Mouse (Mus musculus) limb, embryonic 15.5 days (tissue): Measurements from ENCODE around the gene Hsd3b7. TPM values are rescaled to one million over a fixed set of nuclear protein-coding genes. Genes with fewer than 3 reads are reported as not detected.
"Not testable (repeated sequence)": the region's sequence is repeated elsewhere in the genome, so short reads cannot be mapped to it uniquely, and the experiment has no call there.

Experiments
- ATAC-seq: fragments of 200-750 bp; cut with Nextera tagmentation; 2 replicates; pipeline ENCODE4 v1.8.0; 2017; ENCODE audit warnings: low read depth, moderate TSS enrichment; ENCODE audit not compliant: insufficient number of reproducible peaks, low FRiP score, low TSS enrichment
- H3K27ac ChIP-seq: fragments of 300-500 bp; sonication (generic); 2 replicates; pipeline ENCODE4 v1.5.1; 2015; ENCODE audit warnings: moderate library complexity, mild to moderate bottlenecking, inconsistent platforms
- H3K27me3 ChIP-seq: fragments of 300-500 bp; sonication (generic); 2 replicates; pipeline ENCODE4 v1.6.1; 2015; ENCODE audit warnings: inconsistent platforms
- H3K36me3 ChIP-seq: fragments of 300-500 bp; sonication (generic); 2 replicates; pipeline ENCODE4 v1.6.1; 2015; ENCODE audit warnings: inconsistent platforms
- H3K4me1 ChIP-seq: fragments of 300-500 bp; sonication (generic); 2 replicates; pipeline ENCODE4 v1.6.1; 2015; ENCODE audit warnings: inconsistent platforms
- H3K4me2 ChIP-seq: fragments of 300-500 bp; sonication (generic); 2 replicates; pipeline ENCODE4 v1.6.1; 2015; ENCODE audit warnings: mild to moderate bottlenecking, inconsistent platforms
- H3K4me3 ChIP-seq: fragments of 300-500 bp; sonication (generic); 2 replicates; pipeline ENCODE4 v1.5.1; 2015; ENCODE audit warnings: mild to moderate bottlenecking, inconsistent platforms
- H3K9ac ChIP-seq: fragments of 300-500 bp; sonication (generic); 2 replicates; pipeline ENCODE4 v1.6.1; 2015; ENCODE audit warnings: inconsistent platforms
- H3K9me3 ChIP-seq: fragments of 300-500 bp; sonication (generic); 2 replicates; pipeline ENCODE4 v1.6.1; 2016; ENCODE audit warnings: inconsistent platforms
- WGBS: fragments of 180-500 bp; shearing (Covaris S2); methylation state at CpG from one replicate; pipeline ENCODE4 v1.1.7; 2015; 5-methylcytosine and 5-hydroxymethylcytosine counted together
- polyA plus RNA-seq: library from polyadenylated mRNA; unstranded; fragments of >200 nt; fragmentation: Nextera tagmentation; extraction: Ambion mirVana; gene quantifications from 2 replicates; pipeline ENCODE4 v1.2.1, GENCODE M21; 2015

The Hsd3b7 gene
- polyA plus RNA-seq, 1 experiment from 2014 or later: 18.7 TPM

- Histone ChIP-seq H3K9me3 (no peaks in the 10 kb centered on the region), H3K4me3 (peak overlapping the region; percentile 64), H3K27ac (peak overlapping the region; percentile 75), H3K9ac (peak overlapping the region; percentile 61), H3K27me3 (no peaks in the 10 kb centered on the region), H3K4me2 (peak overlapping the region; percentile 72), H3K4me1 (peaks cover 24% of the 10 kb centered on the region), H3K36me3 (peaks cover 4% of the 10 kb centered on the region; the same call in 1 of the 2 replicates)
- no peak; the same call in 1 of the 2 replicates for ATAC-seq
- WGBS: 68% methylated on average over 11 of the region's 11 CpGs
Observed at GRCm38 (mm10) chr7:127823236-127824171, 23.1 kb downstream of the Hsd3b7 start.

GRCm38 (mm10) chr7:127824176-127824871 lies 23.9 kb downstream of the Hsd3b7 start, which contains the start of the genes Stx4a and Stx1b:
Gene Stx4a (plus strand): TSS chr7:127824294.
Gene Stx1b (minus strand): TSS chr7:127824549.
- Histone ChIP-seq H3K36me3 (peaks cover 3% of the 10 kb centered on the region; the same call in 1 of the 2 replicates), H3K9me3 (no peaks in the 10 kb centered on the region), H3K4me3 (peak within 1 kb of the TSS; percentile 64), H3K9ac (peak within 1 kb of the TSS; percentile 61), H3K4me1 (peaks cover 24% of the 10 kb centered on the region), H3K27ac (peak within 1 kb of the TSS; percentile 75), H3K27me3 (no peaks in the 10 kb centered on the region), H3K4me2 (peak within 1 kb of the TSS; percentile 72)
- peak; percentile 49 for ATAC-seq
- 5% methylated on average over 23 of the region's 38 CpGs for WGBS

- H3K27ac ChIP-seq: no peak overlapping the region
- no peaks in the 10 kb centered on the region for H3K27me3 ChIP-seq
- no peak for ATAC-seq
- 76% methylated on average over 2 of the region's 2 CpGs for WGBS
- no peak overlapping the region for H3K9ac ChIP-seq
- H3K9me3 ChIP-seq: no peaks in the 10 kb centered on the region
- H3K4me1 ChIP-seq: no peaks in the 10 kb centered on the region
- H3K36me3 ChIP-seq: no peaks in the 10 kb centered on the region
- no peak overlapping the region for H3K4me3 ChIP-seq
- no peak overlapping the region for H3K4me2 ChIP-seq
Observed at GRCm38 (mm10) chr7:127835550-127835949, 35.1 kb downstream of the Hsd3b7 start.

GRCm38 (mm10) chr7:127837473-127837872 lies 37.1 kb downstream of the Hsd3b7 start:
- H3K9me3 ChIP-seq: no peaks in the 10 kb centered on the region
- no peaks in the 10 kb centered on the region for H3K36me3 ChIP-seq
- H3K9ac ChIP-seq: no peak overlapping the region
- no peaks in the 10 kb centered on the region for H3K27me3 ChIP-seq
- 91% methylated on average over 5 of the region's 5 CpGs for WGBS
- peaks cover 6% of the 10 kb centered on the region for H3K4me1 ChIP-seq
- no peak overlapping the region for H3K4me3 ChIP-seq
- no peak overlapping the region for H3K27ac ChIP-seq
- no peak overlapping the region for H3K4me2 ChIP-seq
- ATAC-seq: no peak

GRCm38 (mm10) chr7:127837878-127838277 lies 37.5 kb downstream of the Hsd3b7 start:
- not testable (repeated sequence) for H3K27me3 ChIP-seq, H3K9ac ChIP-seq, ATAC-seq, H3K9me3 ChIP-seq, H3K4me3 ChIP-seq, H3K4me1 ChIP-seq, H3K27ac ChIP-seq, H3K4me2 ChIP-seq, H3K36me3 ChIP-seq
- WGBS: 78% methylated on average over 4 of the region's 4 CpGs

GRCm38 (mm10) chr7:127840031-127840430 lies 39.6 kb downstream of the Hsd3b7 start:
- H3K4me2 ChIP-seq: 0 out of 2 replicates have a peak overlapping the region, but pooled peaks have one; percentile 90
- WGBS: 88% methylated on average over 2 of the region's 2 CpGs
- H3K4me3 ChIP-seq: not testable (repeated sequence)

GRCm38 (mm10) chr7:127840886-127841285 lies 40.5 kb downstream of the Hsd3b7 start:
- peaks cover 12% of the 10 kb centered on the region for H3K4me1 ChIP-seq
- no peaks in the 10 kb centered on the region for H3K9me3 ChIP-seq
- H3K36me3 ChIP-seq: peaks cover 21% of the 10 kb centered on the region
- no peaks in the 10 kb centered on the region for H3K27me3 ChIP-seq
- peak overlapping the region; percentile 82 for H3K4me3 ChIP-seq
- no peak; the same call in 1 of the 2 replicates for ATAC-seq
- H3K4me2 ChIP-seq: peak overlapping the region; percentile 90
- H3K27ac ChIP-seq: peak overlapping the region; percentile 95
- WGBS: under 1% methylated on average over 15 of the region's 15 CpGs
- H3K9ac ChIP-seq: peak overlapping the region; percentile 68

More at GRCm38 (mm10) chr7:127840031-127840430, 39.6 kb downstream of the Hsd3b7 start:
- not testable (repeated sequence) for ATAC-seq, H3K9me3 ChIP-seq, H3K9ac ChIP-seq, H3K27ac ChIP-seq, H3K27me3 ChIP-seq
- Histone ChIP-seq H3K4me1 (peaks cover 12% of the 10 kb centered on the region), H3K36me3 (peaks cover 16% of the 10 kb centered on the region)

GRCm38 (mm10) chr7:127841340-127842000 lies 41.1 kb downstream of the Hsd3b7 start:
- Histone ChIP-seq H3K9ac (peak overlapping the region; percentile 68), H3K27me3 (no peaks in the 10 kb centered on the region), H3K36me3 (peaks cover 27% of the 10 kb centered on the region), H3K4me2 (peak overlapping the region; percentile 90), H3K9me3 (no peaks in the 10 kb centered on the region), H3K4me1 (peaks cover 12% of the 10 kb centered on the region), H3K27ac (peak overlapping the region; percentile 95), H3K4me3 (peak overlapping the region; percentile 82)
- peak; percentile 94 for ATAC-seq
- under 1% methylated on average over 40 of the region's 46 CpGs for WGBS

GRCm38 (mm10) chr7:127842001-127842718 lies 41.8 kb downstream of the Hsd3b7 start:
- no peaks in the 10 kb centered on the region for H3K9me3 ChIP-seq
- under 1% methylated on average over 40 of the region's 40 CpGs for WGBS
- no peaks in the 10 kb centered on the region for H3K27me3 ChIP-seq
- peaks cover 34% of the 10 kb centered on the region for H3K36me3 ChIP-seq
- H3K27ac ChIP-seq: peak overlapping the region; percentile 95
- H3K9ac ChIP-seq: peak overlapping the region; percentile 68
- 0 out of 2 replicates have a peak, but pooled peaks have one; percentile 25 for ATAC-seq
- H3K4me1 ChIP-seq: peaks cover 12% of the 10 kb centered on the region
- peak overlapping the region; percentile 90 for H3K4me2 ChIP-seq
- peak overlapping the region; percentile 82 for H3K4me3 ChIP-seq

- H3K4me2 ChIP-seq: no peak overlapping the region
- peak overlapping the region; percentile 17; the same call in 1 of the 2 replicates for H3K27ac ChIP-seq
- peaks cover 32% of the 10 kb centered on the region for H3K36me3 ChIP-seq
- no peaks in the 10 kb centered on the region for H3K9me3 ChIP-seq
- no peaks in the 10 kb centered on the region for H3K4me1 ChIP-seq
- H3K9ac ChIP-seq: no peak overlapping the region
- H3K27me3 ChIP-seq: no peaks in the 10 kb centered on the region
- ATAC-seq: no peak
- H3K4me3 ChIP-seq: no peak overlapping the region
- 73% methylated on average over 6 of the region's 6 CpGs for WGBS
Observed at GRCm38 (mm10) chr7:127849973-127850875, 49.8 kb downstream of the Hsd3b7 start.
